Mouse (Mus musculus) spleen, postnatal 36 days (tissue): Measurements from ENCODE around the gene Naaladl2.

ENCODE experiments used
- DNase-seq, 2 experiments: peaks; one replicate each; pipeline ENCODE4 v3.0.0; 2022; ENCODE audit warnings: low spot score in 2 of 2, mixed read lengths in 1 of 2

Naaladl2 gene

DNA sequence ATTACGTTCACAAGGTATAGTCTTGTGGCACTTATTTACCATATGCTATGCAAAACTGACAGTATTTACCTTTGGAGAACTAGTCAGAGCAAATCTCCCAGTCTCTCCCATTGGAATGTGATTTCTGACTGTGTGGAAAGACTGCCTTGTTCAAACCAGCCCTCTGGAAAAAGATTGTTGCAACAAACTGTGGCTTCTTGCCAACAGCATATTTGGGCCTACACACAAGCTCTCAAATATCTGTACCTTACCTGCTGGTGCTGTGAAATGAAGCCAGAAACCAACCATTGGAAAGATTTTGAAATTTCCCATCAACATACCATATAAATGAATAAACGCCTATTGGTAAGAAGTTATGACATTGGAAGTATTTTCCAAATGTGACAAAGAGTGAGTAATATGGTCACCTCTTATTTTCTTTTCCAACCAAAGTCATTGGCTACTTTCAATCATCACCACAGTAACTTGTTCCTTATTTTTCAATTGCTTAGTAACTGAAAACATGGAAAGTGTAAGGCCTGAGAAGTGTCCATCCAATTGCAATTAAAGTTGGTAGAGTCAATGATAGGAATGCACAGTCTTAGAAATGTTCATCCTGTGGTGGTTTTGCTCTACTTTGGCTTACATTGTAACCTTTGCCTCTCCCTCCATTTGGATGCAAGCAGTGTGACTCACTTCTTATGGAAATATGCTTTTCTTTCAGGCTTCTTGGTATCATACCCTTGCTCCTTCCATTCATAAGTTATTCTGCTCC, 453.7 kb downstream of the Naaladl2 start:
- DNase-seq = no peak

DNA sequence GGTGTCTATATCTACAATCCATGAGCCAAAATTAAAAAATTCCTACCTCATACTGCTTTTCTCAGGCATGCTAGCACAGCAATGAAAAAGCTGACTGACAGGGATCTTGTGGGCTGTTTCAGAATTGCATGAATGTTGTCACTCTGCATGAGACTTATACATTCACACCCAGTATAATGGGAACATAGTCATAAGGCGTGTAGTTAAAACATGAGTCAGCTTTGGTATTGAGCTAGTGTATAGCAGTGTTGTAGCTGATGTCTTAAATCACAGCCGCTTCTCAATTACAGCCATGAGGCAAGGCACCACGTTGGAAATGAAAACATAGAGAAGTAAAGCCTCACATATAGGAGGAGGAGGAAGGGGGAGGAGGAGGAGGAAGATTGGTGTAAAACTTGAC, 473.6 kb downstream of the Naaladl2 start:
- no peak for DNase-seq

DNA sequence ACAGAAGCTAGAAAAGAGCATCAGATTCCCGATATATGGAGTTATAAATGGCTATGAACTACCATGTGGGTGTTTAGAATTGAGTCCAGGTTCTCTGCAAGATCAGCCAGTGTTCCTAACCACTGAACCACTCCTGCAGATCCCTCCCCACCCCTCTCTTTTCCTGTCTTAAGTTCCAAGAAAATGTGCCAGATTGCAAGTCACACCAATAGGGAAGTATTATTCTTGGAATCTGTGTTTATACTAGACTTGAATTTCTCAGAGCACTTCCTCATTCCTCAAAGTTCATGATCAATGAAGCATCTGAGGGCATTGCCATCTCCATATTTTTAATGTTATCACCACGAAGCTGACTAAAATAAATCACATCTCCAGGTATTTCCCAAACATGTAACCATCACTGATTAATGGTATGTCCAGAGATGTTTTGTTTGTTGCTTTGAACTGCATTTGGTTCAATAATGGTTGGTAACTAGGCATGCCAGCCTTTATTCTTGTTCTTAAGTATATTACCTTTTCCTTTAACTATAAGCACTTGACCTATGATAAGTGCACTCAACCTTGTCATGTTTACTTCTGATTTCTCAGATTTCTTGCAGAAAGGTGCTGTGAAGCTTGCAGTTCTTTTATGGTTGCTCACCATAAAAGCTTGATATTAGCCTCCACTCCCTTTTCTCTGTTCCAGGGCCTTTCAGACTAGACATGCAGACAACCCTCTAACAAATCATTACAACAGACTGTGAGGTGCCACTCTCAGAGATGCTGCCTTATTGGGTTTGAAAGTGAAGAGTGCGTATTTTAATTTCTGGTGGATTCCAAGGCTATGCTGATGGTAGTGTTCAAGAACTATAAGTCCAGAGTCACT, 475.8 kb downstream of the Naaladl2 start:
- DNase-seq = no peak

DNA sequence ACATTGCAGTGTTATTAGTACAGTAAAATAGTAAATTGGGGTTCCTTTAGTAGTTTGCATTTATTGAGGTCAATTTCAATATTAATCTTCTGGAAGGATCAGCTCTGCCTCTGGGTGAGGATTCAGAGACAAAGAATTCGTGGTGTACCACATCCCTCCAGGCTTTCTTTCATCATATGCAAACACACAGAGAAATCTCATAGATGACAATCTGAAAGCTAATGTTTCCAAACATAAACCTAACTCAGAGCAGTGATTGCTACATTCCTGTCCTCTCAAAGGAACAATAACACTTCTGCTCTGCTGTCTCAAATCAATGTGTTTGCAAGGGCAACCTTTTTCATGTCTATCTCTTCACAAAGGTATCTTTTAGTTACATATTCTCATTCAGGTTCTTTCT, 478.7 kb downstream of the Naaladl2 start:
- DNase-seq = no peak

- DNase-seq = no peak
Measured at GRCm38 (mm10) chr3:24663749-24664148, 480.3 kb downstream of the Naaladl2 start.

- DNase-seq = no peak
Measured at GRCm38 (mm10) chr3:24630032-24630431, 514.0 kb downstream of the Naaladl2 start.

DNA sequence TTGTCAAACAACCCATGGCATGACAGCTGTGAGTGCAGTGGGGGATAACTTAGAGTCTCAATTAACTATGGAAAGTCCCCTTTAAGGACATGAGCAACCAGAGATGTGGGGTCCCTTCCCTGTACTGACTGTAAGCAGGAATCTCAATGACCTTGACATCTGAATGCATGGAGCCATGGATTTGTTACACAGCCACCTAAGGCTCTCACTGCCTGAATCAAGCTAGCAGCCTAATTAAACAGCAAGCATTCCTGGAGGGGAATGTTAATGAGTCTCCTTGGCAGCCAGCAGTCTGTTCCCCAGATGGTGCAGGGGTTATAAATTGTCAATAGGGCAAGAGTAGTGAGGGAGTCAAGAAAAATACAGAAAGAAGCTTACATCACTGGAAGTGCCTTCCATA, 538.6 kb downstream of the Naaladl2 start:
- DNase-seq = no peak

GRCm38 (mm10) chr3:24604791-24605320, 539.2 kb downstream of the Naaladl2 start:
- no peak for DNase-seq

DNA sequence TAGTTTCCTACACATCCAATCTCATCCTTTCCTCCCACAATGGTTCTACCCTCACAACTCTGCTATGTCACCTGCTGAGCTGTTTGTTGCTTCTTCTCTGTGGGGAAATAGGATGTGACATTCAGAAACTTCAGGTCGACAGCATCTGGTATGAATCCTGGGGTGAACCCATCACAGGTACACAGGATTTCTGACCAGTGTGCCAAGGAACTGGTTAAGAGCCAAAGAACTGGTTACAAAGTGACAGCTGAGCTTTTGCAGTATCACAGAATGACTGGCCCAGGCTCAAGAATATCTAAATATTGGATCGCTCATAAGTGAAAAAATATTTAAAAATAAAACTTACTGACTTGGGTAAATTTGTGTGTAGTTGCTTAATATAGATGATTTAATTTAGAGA, 548.6 kb downstream of the Naaladl2 start:
- DNase-seq = no peak

DNA sequence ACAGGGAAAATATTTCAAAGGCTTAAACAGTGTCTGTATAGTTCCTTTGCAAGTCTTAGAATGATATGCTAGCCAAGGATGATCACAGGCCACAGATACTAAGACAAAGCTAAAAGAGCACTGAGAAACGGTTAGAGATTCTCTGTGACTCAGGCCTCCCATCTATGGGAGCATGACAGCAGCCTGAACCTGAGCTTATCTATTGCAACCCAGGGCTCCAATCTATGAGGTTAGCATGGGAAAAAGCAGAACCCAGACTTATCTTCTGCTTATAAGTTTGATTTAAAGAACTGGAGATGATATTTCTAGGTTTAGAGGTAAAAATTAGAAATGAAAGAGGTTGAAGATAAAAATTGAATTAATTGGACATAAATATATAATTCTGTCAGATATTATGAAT, 587.4 kb downstream of the Naaladl2 start:
- no peak for DNase-seq

GRCm38 (mm10) chr3:24553701-24554100, 590.4 kb downstream of the Naaladl2 start:
- DNase-seq = no peak

DNA sequence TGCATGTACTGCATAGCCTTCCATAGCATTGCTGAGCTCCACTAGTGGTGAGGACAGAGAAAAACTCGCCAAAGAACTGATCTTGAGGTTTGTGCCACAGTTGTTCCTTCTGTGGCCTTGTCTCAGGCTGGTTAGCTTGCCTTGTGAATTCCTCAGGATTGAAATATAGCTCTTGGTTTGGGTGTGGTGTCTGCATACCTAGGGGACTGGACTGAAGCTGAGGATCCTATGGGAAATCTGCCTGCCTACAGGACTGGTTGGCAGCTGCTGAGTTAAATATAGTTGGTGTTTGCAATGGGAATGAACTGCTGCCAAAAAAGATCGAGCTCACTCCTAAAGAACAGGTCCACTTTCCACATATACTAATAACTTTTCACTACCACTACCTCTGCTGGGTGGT, 591.4 kb downstream of the Naaladl2 start:
- no peak for DNase-seq

GRCm38 (mm10) chr3:24533775-24534458, 610.1 kb downstream of the Naaladl2 start:
- DNase-seq = no peak

- DNase-seq = no peak
Measured at GRCm38 (mm10) chr3:24514918-24515317, 629.1 kb downstream of the Naaladl2 start.

DNA sequence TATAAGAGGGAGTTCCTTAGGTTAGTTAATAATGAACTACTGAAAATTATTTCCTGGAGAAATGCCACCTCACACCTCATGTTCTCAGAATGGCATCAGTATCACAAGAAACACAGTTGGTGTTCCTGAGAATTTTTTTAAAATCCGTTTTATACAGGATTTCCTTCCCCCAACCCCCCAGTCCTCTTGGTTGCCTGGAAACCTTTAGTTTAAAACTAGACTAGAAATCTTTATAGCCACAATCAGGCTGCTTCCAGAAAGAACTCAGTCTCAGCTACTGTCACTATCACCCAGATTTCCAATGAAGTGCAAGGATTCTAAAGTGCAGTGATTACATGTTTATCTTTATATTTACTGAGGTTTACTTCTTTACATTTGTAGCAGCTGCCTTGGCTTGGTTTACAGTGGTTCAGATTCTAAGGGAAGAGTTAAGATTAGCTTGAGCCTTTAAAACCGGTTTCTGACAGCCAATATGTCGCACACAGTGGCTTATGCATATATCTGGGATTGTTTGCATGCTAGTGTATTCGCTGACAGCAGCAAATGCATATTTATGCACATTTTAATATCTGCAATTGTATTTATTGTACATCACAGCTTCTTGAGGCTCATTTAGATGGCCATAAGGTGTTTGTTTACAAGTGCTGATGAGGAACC, 657.5 kb downstream of the Naaladl2 start:
- DNase-seq = no peak

DNA sequence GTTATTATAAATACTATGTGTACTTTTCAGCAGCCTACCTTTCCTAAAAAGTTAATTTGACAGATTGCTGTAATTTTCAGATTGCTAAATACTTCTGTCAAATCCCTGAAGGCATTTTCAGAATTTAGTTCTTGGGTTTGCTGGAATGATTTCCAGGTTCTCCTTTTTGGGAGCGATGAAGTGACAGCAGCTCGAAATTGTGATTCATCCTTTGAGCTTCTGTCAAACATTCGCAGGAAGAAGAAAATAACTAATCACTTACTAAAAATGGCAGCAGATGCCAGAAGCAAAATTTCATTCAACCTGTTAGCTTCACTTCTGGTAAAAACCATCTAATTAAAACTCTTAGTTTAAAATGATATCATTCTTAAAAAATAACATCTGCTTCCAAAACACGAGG, 680.1 kb downstream of the Naaladl2 start:
- DNase-seq = no peak

DNA sequence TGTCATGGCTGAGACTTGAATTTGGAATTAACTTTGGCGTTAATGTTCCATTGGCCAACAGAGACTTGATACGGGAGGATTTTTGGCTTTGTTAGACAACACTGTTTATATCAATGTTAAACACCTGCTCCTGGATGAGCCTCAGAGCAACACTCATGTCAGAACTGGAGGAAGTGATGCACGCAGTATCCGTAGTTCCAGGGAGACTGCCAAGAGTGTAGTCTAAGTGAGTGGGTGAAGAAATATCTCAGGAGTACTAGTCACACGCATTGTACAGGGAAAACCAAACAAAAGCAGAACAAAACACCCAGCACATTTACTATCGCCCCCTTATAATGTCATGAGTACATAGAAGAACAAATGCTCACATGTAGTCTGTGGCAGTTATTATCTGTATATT, 703.4 kb downstream of the Naaladl2 start:
- no peak for DNase-seq

- DNase-seq = no peak
Measured at GRCm38 (mm10) chr3:24432761-24433160, 711.3 kb downstream of the Naaladl2 start.

GRCm38 (mm10) chr3:24391737-24392136, 752.3 kb downstream of the Naaladl2 start:
- DNase-seq = no peak

- DNase-seq = no peak
Measured at GRCm38 (mm10) chr3:24391311-24391710, 752.8 kb downstream of the Naaladl2 start.

DNA sequence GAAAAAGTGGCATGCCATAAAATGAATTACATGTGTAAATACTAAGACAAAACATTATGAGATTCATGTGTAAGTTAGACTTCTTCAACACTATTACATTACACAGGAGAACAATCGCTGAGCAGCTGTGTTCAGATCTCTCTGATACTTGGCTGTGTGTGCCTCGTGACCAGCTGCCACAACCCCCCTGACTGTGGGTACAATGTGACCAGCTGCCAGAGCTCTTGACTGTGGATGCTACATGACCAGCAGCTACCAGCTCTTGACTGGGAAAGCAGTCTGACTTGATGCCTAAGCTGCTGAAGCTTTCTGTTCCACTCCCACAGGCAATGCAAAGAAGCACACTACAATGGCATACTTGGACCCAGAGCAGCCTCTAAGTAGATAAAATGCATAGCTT, 789.1 kb downstream of the Naaladl2 start:
- DNase-seq = no peak
